Mouse (Mus musculus): ENCODE results near the gene Spred3.
A peak's percentile ranks its signal among the peaks of the same experiment; 100 is the strongest.

Gene Spred3

DNA sequence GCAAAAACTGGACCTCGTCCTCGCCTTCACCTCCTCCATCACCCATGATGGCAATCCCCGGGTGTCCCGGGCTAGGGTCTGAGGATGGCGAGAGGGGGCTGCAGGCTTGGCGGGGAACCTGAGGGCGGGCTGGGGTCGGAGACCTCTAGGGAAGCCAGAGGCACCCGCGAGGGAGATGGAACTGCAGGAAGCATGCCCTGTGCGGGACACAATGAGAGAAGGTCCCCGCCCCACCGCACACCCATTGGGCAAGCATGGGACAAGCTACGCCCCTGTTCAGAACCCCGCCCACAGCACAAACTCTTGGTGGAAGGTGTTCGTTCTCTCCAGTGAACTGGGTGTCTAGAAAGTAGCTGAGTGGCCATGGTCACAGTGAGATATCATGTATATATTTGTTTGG is 45.2 kb downstream of the Spred3 start, which contains the start of gene Ryr1:
TSS of gene Ryr1 (minus strand) at position 210 of the 400 bp plus-strand sequence.
- DNase-seq: peak; percentile 75 to 84

DNA sequence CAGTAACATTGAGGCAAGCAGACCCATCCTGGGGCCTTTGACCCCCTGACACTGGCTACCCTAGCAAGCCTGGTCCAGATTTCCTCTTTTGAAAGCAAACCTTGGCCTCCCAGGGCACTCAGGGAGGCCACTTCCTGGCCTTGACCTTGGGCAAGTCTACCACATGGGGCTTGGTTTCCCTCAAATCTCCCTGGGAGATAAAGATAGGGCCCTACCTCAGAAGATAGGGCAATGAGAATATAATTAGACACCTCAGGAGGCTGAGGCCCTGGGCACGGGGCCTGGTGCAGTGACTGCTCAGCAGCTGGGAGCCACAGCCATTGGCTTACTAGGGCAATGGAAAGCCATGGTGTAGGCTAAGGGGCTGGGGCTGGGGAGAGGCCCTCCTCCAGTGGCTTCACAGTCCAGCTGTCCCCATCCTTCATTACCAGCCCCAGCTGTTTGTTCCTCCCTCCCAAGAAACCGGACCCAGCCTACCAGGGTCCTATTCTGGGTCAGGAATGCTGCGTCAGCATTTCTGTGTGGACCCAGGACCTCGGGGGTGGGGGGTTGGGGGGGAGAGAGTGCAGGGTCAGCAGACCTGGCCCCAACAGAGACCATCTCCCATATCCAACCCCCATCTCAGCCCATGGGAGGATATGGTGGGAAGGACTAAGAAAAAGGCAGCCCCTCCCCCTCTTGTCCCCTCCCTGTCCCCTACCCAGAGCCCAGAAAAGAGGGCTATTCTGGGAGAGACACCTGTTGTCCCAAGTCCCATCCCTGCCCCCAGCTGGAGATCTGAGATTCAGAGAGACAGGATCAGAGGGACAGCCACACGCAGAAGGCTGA is 46.5 kb downstream of the Spred3 start:
- no peak for DNase-seq

DNA sequence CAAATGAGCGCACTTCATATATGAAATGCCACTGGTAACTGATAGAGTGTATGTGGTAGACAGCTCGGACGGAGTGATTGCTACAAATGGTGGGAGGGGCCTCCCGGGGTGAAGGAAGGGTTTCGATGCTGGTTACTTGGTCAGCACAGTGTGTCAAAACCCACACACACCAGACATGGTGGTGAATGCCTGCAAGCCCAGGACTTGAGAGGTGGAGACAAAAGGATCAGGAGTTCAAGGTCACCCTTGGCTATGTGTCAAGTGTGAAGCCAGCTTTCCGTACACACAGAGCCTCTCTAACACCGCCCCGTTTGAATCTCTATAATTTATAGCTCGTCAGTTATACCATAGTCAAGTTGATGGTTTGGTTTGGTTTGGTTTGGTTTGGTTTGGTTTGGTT is 47.4 kb downstream of the Spred3 start:
- DNase-seq: no peak

- DNase-seq: no peak
Observed at GRCm38 (mm10) chr7:29119526-29119925, 50.7 kb downstream of the Spred3 start.

- peak; percentile 18 to 31 for DNase-seq
Observed at GRCm38 (mm10) chr7:29118142-29118851, 51.9 kb downstream of the Spred3 start.

GRCm38 (mm10) chr7:29108992-29109955 is 60.9 kb downstream of the Spred3 start:
- peak; percentile 81 to 86 for DNase-seq

Data from kidney, postnatal 4 days (tissue).